Mouse (Mus musculus): ENCODE measurements at regions not wholly inside any gene's neighbourhood (a gene's known extent, or its start where the extent isn't known, plus 50 kb on each side); places are given as distances from the start of the nearest gene placed in this dataset.

GRCm38 (mm10) chr11:27833736-27834135, 505.9 kb downstream of the Gm6685 start:
- no peak for DNase-seq (ENCODE audit: low spot score in 2 of 2)

GRCm38 (mm10) chr11:27799826-27800620, 539.6 kb downstream of the Gm6685 start:
- no peak for DNase-seq (ENCODE audit: low spot score in 2 of 2)

GRCm38 (mm10) chr11:27753913-27754218, 585.8 kb downstream of the Gm6685 start:
- no peak for DNase-seq (ENCODE audit: low spot score in 2 of 2)

- DNase-seq (ENCODE audit: low spot score in 2 of 2) = peak; percentile 21 to 69
These were observed 586.3 kb downstream of the Gm6685 start for GRCm38 (mm10) chr11:27753212-27753912.

GRCm38 (mm10) chr11:27726109-27726508, 613.6 kb downstream of the Gm6685 start:
- no peak for DNase-seq (ENCODE audit: low spot score in 2 of 2)

- DNase-seq (ENCODE audit: low spot score in 2 of 2) = no peak
These were observed 618.3 kb downstream of the Gm6685 start for GRCm38 (mm10) chr11:27721346-27721745.

GRCm38 (mm10) chr11:27672436-27672835, 667.2 kb downstream of the Gm6685 start:
- DNase-seq (ENCODE audit: low spot score in 2 of 2) = no peak
